Mouse (Mus musculus) brain, adult 2 months (tissue): ENCODE results near the gene Prkca.
A peak's percentile ranks its signal among the peaks of the same experiment; 100 is the strongest.
"Not testable (repeated sequence)": the region's sequence is repeated elsewhere in the genome, so short reads cannot be mapped to it uniquely, and the experiment has no call there.

ENCODE experiments used
- DNase-seq: peaks from one replicate; pipeline ENCODE4 v3.0.0; 2011; ENCODE audit warnings: low read depth, low spot score

Prkca gene

GRCm38 (mm10) chr11:108118814-108119213 lies 224.9 kb downstream of the Prkca start:
- no peak for DNase-seq

GRCm38 (mm10) chr11:108118221-108118620 lies 225.5 kb downstream of the Prkca start:
- no peak for DNase-seq

- DNase-seq, result peak; percentile 58
Measured at GRCm38 (mm10) chr11:108117360-108118050, 226.2 kb downstream of the Prkca start.

GRCm38 (mm10) chr11:108114091-108114490 lies 229.6 kb downstream of the Prkca start:
- no peak for DNase-seq

GRCm38 (mm10) chr11:108112437-108112836 lies 231.3 kb downstream of the Prkca start:
- DNase-seq, result peak; percentile 54

GRCm38 (mm10) chr11:108104085-108104484 lies 239.6 kb downstream of the Prkca start:
- DNase-seq, result peak; percentile 29

GRCm38 (mm10) chr11:108101280-108101950 lies 242.3 kb downstream of the Prkca start:
- DNase-seq, result peak; percentile 61

- no peak for DNase-seq
Measured at GRCm38 (mm10) chr11:108098306-108098705, 245.4 kb downstream of the Prkca start.

GRCm38 (mm10) chr11:108094796-108095195 lies 248.9 kb downstream of the Prkca start:
- peak; percentile 27 for DNase-seq

GRCm38 (mm10) chr11:108093248-108093647 lies 250.5 kb downstream of the Prkca start:
- DNase-seq, result no peak

- DNase-seq, result no peak
Measured at GRCm38 (mm10) chr11:108091238-108091637, 252.5 kb downstream of the Prkca start.

- no peak for DNase-seq
Measured at GRCm38 (mm10) chr11:108090706-108091105, 253.0 kb downstream of the Prkca start.

GRCm38 (mm10) chr11:108088063-108088462 lies 255.7 kb downstream of the Prkca start:
- no peak for DNase-seq

- not testable (repeated sequence) for DNase-seq
Measured at GRCm38 (mm10) chr11:108087105-108087700, 256.5 kb downstream of the Prkca start.

- no peak for DNase-seq
Measured at GRCm38 (mm10) chr11:108082673-108083072, 261.1 kb downstream of the Prkca start.

GRCm38 (mm10) chr11:108079946-108080650 lies 263.6 kb downstream of the Prkca start:
- DNase-seq, result peak; percentile 30

GRCm38 (mm10) chr11:108079454-108079853 lies 264.3 kb downstream of the Prkca start:
- no peak for DNase-seq

- DNase-seq, result no peak
Measured at GRCm38 (mm10) chr11:108077514-108077913, 266.2 kb downstream of the Prkca start.

- peak; percentile 30 for DNase-seq
Measured at GRCm38 (mm10) chr11:108072606-108073243, 271.0 kb downstream of the Prkca start.

GRCm38 (mm10) chr11:108071230-108071629 lies 272.5 kb downstream of the Prkca start:
- no peak for DNase-seq

GRCm38 (mm10) chr11:108070038-108070437 lies 273.7 kb downstream of the Prkca start:
- DNase-seq, result no peak

- no peak for DNase-seq
Measured at GRCm38 (mm10) chr11:108068430-108068829, 275.3 kb downstream of the Prkca start.
